Mouse (Mus musculus) heart, postnatal 0 days (tissue): ENCODE measurements around the gene Wbp4. TPM values are rescaled to one million over a fixed set of nuclear protein-coding genes. Genes with fewer than 3 reads are reported as not detected.

Experiments
- ATAC-seq: fragments of 200-750 bp; cut with Nextera tagmentation; 2 replicates; pipeline ENCODE4 v1.8.0; 2017; ENCODE audit warnings: low read depth, moderate number of reproducible peaks, moderate library complexity; ENCODE audit not compliant: insufficient read depth
- DNase-seq: peaks from one replicate; pipeline ENCODE4 v3.0.0-alpha.2; 2016; ENCODE audit warnings: low spot score
- H3K27ac ChIP-seq: fragments of 300-500 bp; sonication (generic); 2 replicates; pipeline ENCODE4 v1.5.1; 2014; ENCODE audit warnings: low read depth, mild to moderate bottlenecking
- H3K27me3 ChIP-seq: fragments of 300-500 bp; sonication (generic); 2 replicates; pipeline ENCODE4 v1.6.1; 2014; ENCODE audit warnings: low read length, mixed read lengths; ENCODE audit not compliant: control insufficient read depth, insufficient read depth
- H3K36me3 ChIP-seq: fragments of 300-500 bp; sonication (generic); replicated peaks from 2 replicates; pipeline ENCODE4 v1.6.1; 2014; ENCODE audit warnings: low read length, mixed read lengths; ENCODE audit not compliant: control insufficient read depth, insufficient read depth
- H3K4me1 ChIP-seq: fragments of 300-500 bp; sonication (generic); 2 replicates; pipeline ENCODE4 v1.6.1; 2014; ENCODE audit warnings: antibody characterized with exemption; ENCODE audit not compliant: control insufficient read depth, insufficient read depth
- H3K4me2 ChIP-seq: fragments of 300-500 bp; sonication (generic); 2 replicates; pipeline ENCODE4 v1.6.1; 2014; ENCODE audit warnings: low read depth, mild to moderate bottlenecking, low read length, moderate library complexity
- H3K4me3 ChIP-seq: fragments of 300-500 bp; sonication (generic); 2 replicates; pipeline ENCODE4 v1.5.1; 2014; ENCODE audit warnings: low read depth, low read length
- H3K9ac ChIP-seq: fragments of 300-500 bp; sonication (generic); replicated peaks from 2 replicates; pipeline ENCODE4 v1.6.1; 2014; ENCODE audit warnings: low read depth, low read length, mixed read lengths
- H3K9me3 ChIP-seq: fragments of 300-500 bp; sonication (generic); replicated peaks from 2 replicates; pipeline ENCODE4 v1.6.1; 2016; ENCODE audit warnings: low read length; ENCODE audit not compliant: control insufficient read depth
- CTCF ChIP-seq: IDR thresholded peaks from 2 replicates; pipeline ENCODE4 v1.5.1; 2016; ENCODE audit warnings: antibody characterized with exemption, control low read depth, low read depth
- EP300 ChIP-seq: IDR thresholded peaks from 2 replicates; pipeline ENCODE4 v1.6.1; 2016; ENCODE audit warnings: antibody characterized with exemption, low read depth
- WGBS: fragments of 180-500 bp; shearing (Covaris S2); extraction: QIAGEN DNeasy Blood & Tissue Kit; methylation state at CpG from one replicate; pipeline ENCODE4 v1.1.7; 2014; 5-methylcytosine and 5-hydroxymethylcytosine counted together
- polyA plus RNA-seq: library from polyadenylated mRNA; unstranded; fragments of >200 nt; fragmentation: Nextera tagmentation; extraction: Ambion mirVana; gene quantifications from 2 replicates; pipeline ENCODE4 v1.2.1, GENCODE M21; 2015
- total RNA-seq: library from RNA; depleted of rRNA; stranded (reverse); fragments of >200 nt; gene quantifications from 2 replicates; pipeline ENCODE4 v1.2.3, GENCODE M21; 2014; ENCODE audit warnings: low replicate concordance

The Wbp4 gene
- total and polyA plus RNA-seq, 2 experiments from 2014 or later: 10.0 to 26.6 TPM

DNA sequence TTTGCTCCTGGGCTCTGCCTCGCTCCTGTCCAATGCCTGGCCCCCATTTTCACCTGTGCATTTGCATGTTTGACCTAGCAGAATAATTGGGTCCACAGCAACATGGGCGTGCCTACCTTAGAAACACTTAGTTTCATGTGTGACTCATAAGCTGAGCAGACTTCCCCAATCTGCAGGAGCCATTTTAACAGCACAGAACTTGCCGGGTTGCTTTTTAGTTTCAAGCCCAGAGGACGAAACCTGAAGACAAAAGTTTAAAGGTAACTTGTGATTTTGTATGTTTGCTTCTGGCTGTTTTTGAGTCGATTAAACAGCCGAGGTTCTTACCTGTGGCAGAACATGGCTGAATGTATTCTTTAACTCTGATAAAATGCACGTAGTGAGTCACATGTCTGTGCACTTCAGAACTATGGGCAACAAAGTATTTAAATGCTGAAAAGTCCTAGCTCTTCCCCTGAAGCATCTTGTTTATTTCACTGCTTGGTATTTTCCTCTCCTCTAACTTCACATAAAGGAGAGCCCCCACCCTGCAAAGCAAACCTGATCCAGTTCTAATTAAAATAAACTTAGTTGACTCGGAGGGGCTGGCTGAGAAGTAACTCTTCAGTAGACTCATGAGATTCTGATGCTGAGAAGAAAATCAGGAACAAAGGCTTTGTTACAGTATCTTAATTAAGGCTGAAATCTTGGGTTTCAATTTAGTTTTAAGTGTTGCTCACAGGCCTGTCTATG, 34.4 kb upstream of the Wbp4 start:
- peaks cover 7% of the 10 kb centered on the region; the same call in 1 of the 2 replicates for H3K4me1 ChIP-seq
- peak overlapping the region; percentile 47 for H3K27ac ChIP-seq
- H3K4me2 ChIP-seq: peak overlapping the region; percentile 7; the same call in 1 of the 2 replicates
- no peaks in the 10 kb centered on the region for H3K36me3 ChIP-seq
- WGBS: 71% methylated on average over 8 of the region's 8 CpGs
- TF ChIP-seq CTCF (no peak), EP300 (no peak)
- DNase-seq (no peak), ATAC-seq (no peak)
- peak overlapping the region; percentile 4; the same call in 1 of the 2 replicates for H3K9ac ChIP-seq
- no peaks in the 10 kb centered on the region for H3K9me3 ChIP-seq
- peak overlapping the region; percentile 26; the same call in 1 of the 2 replicates for H3K4me3 ChIP-seq
- H3K27me3 ChIP-seq: no peaks in the 10 kb centered on the region

DNA sequence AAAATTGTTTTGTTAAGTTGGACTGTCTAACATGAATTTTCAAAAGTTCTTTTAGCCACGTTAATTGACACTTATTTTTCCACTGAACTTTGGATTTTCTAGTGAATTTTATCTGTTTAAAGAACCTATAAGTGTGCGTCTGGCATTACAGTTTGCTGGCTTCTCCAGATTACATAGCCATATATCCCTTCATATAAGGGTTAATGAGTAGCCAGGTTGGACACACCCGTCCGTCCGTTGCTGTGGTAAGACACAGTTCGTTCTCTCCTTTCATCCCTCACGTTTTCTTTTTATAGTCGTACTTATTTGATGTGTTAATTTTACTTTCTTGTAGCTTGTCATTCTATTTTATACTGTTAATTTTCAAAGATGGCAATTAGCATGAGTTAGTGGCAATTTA, 33.8 kb upstream of the Wbp4 start:
- DNase-seq (no peak), ATAC-seq (no peak)
- Histone ChIP-seq H3K4me2 (no peak overlapping the region; the same call in 1 of the 2 replicates), H3K9me3 (no peaks in the 10 kb centered on the region), H3K4me3 (no peak overlapping the region), H3K36me3 (no peaks in the 10 kb centered on the region), H3K27me3 (no peaks in the 10 kb centered on the region), H3K27ac (peak overlapping the region; percentile 47; the same call in 1 of the 2 replicates), H3K4me1 (peaks cover 7% of the 10 kb centered on the region), H3K9ac (no peak overlapping the region)
- TF ChIP-seq CTCF (no peak), EP300 (no peak)
- 83% methylated on average over 8 of the region's 8 CpGs for WGBS

DNA sequence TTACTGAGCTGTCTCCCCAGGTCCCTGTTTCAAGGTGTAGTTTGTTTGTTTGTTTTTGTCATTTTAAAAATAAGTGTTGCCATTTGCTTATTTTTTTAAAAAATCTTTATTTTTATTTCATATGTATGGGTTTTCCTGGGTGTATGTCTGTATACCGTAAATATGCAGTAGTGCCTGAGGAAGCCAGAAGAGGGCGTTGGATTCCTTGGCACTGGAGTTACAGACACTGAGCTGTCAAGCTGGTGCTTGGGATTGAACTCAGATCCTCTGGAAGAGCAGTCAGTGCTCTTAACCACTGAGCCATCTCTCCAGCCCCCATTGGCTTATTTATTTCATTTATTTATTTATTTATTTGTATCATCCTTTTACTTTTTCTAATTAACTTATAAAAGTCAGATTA, 32.6 kb upstream of the Wbp4 start:
- Histone ChIP-seq H3K27me3 (no peaks in the 10 kb centered on the region), H3K36me3 (no peaks in the 10 kb centered on the region), H3K4me3 (no peak overlapping the region), H3K27ac (no peak overlapping the region), H3K4me1 (peaks cover 7% of the 10 kb centered on the region), H3K9ac (no peak overlapping the region), H3K4me2 (no peak overlapping the region), H3K9me3 (no peaks in the 10 kb centered on the region)
- TF ChIP-seq EP300 (no peak), CTCF (no peak)
- 78% methylated on average over 2 of the region's 2 CpGs for WGBS
- DNase-seq: no peak
- ATAC-seq: no peak

DNA sequence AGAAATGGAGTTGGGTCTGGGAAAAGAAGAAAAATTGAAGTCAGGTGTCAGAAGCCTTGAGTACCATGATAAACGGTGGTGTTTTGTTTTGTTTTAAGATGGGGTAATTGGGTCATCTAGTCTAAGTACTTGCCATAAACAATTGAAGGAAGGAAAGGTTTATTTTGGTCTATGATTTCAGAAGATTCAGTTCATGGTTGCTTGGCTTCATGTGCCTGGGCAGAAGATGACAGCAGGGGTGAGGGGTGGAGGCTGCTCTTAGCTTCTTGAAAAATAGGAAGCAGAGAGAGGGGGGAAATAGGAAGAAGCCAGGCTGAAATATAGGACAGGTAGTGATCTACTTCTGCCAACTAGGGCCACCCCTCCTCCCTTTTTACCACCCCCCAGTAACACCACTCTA, 30.2 kb upstream of the Wbp4 start:
- Histone ChIP-seq H3K9me3 (no peaks in the 10 kb centered on the region), H3K4me2 (no peak overlapping the region), H3K27ac (peak overlapping the region; percentile 70), H3K9ac (no peak overlapping the region), H3K4me3 (no peak overlapping the region), H3K4me1 (peaks cover 17% of the 10 kb centered on the region), H3K27me3 (no peaks in the 10 kb centered on the region), H3K36me3 (no peaks in the 10 kb centered on the region)
- TF ChIP-seq CTCF: no peak
- no peak for TF ChIP-seq EP300
- ATAC-seq: peak; percentile 30; the same call in 1 of the 2 replicates
- no peak for DNase-seq
- 56% methylated on average over 1 of the region's 1 CpGs for WGBS

DNA sequence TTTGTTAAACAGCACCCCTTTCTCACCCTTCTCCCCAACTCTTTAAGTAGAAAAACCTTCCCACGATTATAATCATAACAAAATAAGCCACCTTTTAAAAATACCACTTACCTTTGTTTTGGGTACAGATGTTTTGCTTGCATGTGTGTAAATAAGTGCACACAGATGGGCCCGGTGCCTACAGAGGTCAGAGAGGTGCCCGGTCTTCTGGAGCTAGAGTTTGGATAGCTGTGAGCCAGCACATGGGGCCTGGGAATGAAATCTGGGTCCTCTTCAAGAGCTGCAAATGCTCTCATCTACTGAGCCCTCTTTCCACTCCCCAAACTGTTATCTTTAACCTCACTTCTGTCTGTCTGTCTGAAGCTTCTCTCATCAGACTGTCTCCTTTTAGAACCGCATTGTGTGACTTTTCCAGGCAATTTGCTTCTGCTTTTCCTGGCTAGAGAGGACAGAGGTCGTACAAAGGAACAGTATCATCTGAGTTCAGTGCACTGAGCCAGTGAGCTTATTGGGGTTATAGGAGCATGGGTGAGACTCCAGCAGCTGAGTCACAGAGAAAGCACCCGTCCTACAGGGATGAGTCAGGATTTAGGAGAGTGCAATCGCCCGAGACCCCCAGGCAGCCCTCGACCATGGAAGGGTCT, 27.5 kb upstream of the Wbp4 start:
- Histone ChIP-seq H3K27me3 (no peaks in the 10 kb centered on the region), H3K4me1 (peaks cover 22% of the 10 kb centered on the region), H3K9me3 (no peaks in the 10 kb centered on the region), H3K4me3 (no peak overlapping the region), H3K9ac (no peak overlapping the region), H3K36me3 (no peaks in the 10 kb centered on the region), H3K4me2 (no peak overlapping the region), H3K27ac (no peak overlapping the region; the same call in 1 of the 2 replicates)
- TF ChIP-seq CTCF (no peak), EP300 (no peak)
- no peak for DNase-seq
- WGBS: 64% methylated on average over 9 of the region's 9 CpGs
- no peak for ATAC-seq
